Mouse (Mus musculus): ENCODE data around the gene BC024063. TPM values are rescaled to one million over a fixed set of nuclear protein-coding genes. Genes with fewer than 3 reads are reported as not detected.

Gene BC024063
- polyA plus RNA-seq, 1 experiment from 2014 or later, result 8.6 TPM

DNA sequence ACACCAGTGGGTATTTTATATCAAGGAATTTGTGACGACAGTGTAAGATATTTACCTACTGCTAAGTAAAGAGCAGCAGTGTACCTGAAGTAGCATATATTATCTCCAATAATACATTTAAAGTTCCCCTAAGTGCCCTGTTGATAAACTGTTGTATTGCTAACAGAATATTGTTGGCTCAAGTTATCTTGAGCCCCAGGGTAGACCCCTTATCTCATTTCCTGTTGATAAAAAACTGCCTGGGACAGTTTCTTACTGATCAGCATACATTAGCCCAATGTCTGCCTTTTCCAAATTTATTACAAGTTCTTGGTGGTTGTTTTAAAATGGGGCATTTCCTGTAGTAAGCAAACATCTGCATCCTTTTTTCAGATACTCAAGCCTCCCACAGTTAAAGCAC lies 62.1 kb downstream of the BC024063 start:
- Histone ChIP-seq H3K4me3 (ENCODE audit: low read length) (no peak overlapping the region), H3K4me1 (ENCODE audit: control insufficient read depth, insufficient read depth, low read length) (no peaks in the 10 kb centered on the region), H3K36me3 (ENCODE audit: control insufficient read depth, insufficient read depth, low read length) (peaks cover 29% of the 10 kb centered on the region; the same call in 1 of the 2 replicates), H3K27me3 (ENCODE audit: control insufficient read depth, insufficient read depth, low read length) (no peaks in the 10 kb centered on the region), H3K9me3 (ENCODE audit: control insufficient read depth, low read length) (peaks cover 37% of the 10 kb centered on the region), H3K27ac (ENCODE audit: low read depth, low read length) (no peak overlapping the region), H3K9ac (ENCODE audit: low read depth, low read length) (no peak overlapping the region), H3K4me2 (replicated peaks; ENCODE audit: low read depth, low read length) (no peak overlapping the region)
- ATAC-seq (ENCODE audit: low FRiP score, low TSS enrichment), result no peak
- WGBS, result 97% methylated on average over 1 of the region's 1 CpGs

DNA sequence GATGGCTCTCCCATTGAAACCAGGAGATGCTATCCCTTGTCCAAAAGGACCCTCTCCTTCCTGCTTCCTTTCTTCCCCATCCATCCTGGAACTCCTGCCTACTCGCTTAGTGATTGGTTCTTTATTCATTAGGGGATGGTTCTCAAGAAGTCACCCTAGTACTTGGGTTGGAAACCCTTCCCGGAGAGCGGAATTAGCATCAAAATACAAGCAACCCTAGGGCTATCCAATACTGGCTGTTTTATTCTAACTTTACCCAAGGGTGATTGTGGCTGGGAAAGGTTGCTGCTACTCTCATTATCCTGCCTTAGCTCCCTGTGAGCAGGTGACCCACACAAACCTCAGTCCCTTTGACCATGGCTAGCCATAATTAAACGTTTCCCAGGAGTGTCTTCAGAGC lies 64.4 kb downstream of the BC024063 start:
- Histone ChIP-seq H3K4me1 (ENCODE audit: control insufficient read depth, insufficient read depth, low read length) (no peaks in the 10 kb centered on the region), H3K9me3 (ENCODE audit: control insufficient read depth, low read length) (peaks cover 59% of the 10 kb centered on the region), H3K27ac (ENCODE audit: low read depth, low read length) (no peak overlapping the region), H3K27me3 (ENCODE audit: control insufficient read depth, insufficient read depth, low read length) (no peaks in the 10 kb centered on the region), H3K4me2 (replicated peaks; ENCODE audit: low read depth, low read length) (no peak overlapping the region), H3K4me3 (ENCODE audit: low read length) (no peak overlapping the region), H3K9ac (ENCODE audit: low read depth, low read length) (no peak overlapping the region), H3K36me3 (ENCODE audit: control insufficient read depth, insufficient read depth, low read length) (peaks cover 46% of the 10 kb centered on the region; the same call in 1 of the 2 replicates)
- WGBS, result 83% methylated on average over 4 of the region's 4 CpGs
- ATAC-seq (ENCODE audit: low FRiP score, low TSS enrichment), result no peak

Other genes starting within 250 kb of the BC024063 start
- 12.2 and 13.0 TPM in 2 replicates for gene Gm32687, start 219.4 kb upstream of the BC024063 start, polyA plus RNA-seq (2014; fragmentation: Nextera tagmentation; extraction: Ambion mirVana)
- 6.2 and 8.0 TPM in 2 replicates for gene Zfp781, start 152.9 kb upstream of the BC024063 start, polyA plus RNA-seq (2014; fragmentation: Nextera tagmentation; extraction: Ambion mirVana)
- 16.9 and 17.4 TPM in 2 replicates for gene Zfp873, start 35.2 kb upstream of the BC024063 start, polyA plus RNA-seq (2014; fragmentation: Nextera tagmentation; extraction: Ambion mirVana)
- gene AU041133, start 44.7 kb downstream of the BC024063 start, polyA plus RNA-seq (2014; fragmentation: Nextera tagmentation; extraction: Ambion mirVana), result 6.2 and 10.6 TPM in 2 replicates
- gene Zfp938, start 157.9 kb downstream of the BC024063 start, polyA plus RNA-seq (2014; fragmentation: Nextera tagmentation; extraction: Ambion mirVana), result 17.2 and 19.2 TPM in 2 replicates
- not detected in 2 replicates for gene 4932415D10Rik, start 233.2 kb downstream of the BC024063 start, polyA plus RNA-seq (2014; fragmentation: Nextera tagmentation; extraction: Ambion mirVana)

Data from kidney, embryonic 14.5 days (tissue).